Mouse (Mus musculus) cerebellum, adult 2 months (tissue): ENCODE measurements at regions not wholly inside any gene's neighbourhood (a gene's known extent, or its start where the extent isn't known, plus 50 kb on each side); places are given as distances from the start of the nearest gene placed in this dataset.

Experiments
- DNase-seq, 2 experiments: peaks; one replicate each; pipeline ENCODE4 v3.0.0; 2021
- H3K27ac ChIP-seq: fragments of 200-500 bp; 2 replicates; pipeline ENCODE4 v1.5.1; 2012; ENCODE audit warnings: low read length, control low read depth, inconsistent platforms; ENCODE audit not compliant: insufficient read depth
- H3K27me3 ChIP-seq: fragments of 200-500 bp; 2 replicates; pipeline ENCODE4 v1.6.1; 2012; ENCODE audit warnings: inconsistent platforms, mild to moderate bottlenecking, low read length, moderate library complexity; ENCODE audit not compliant: control insufficient read depth, insufficient read depth
- H3K4me1 ChIP-seq: fragments of 200-500 bp; 2 replicates; pipeline ENCODE4 v1.6.1; 2011; ENCODE audit warnings: low read length; ENCODE audit not compliant: control insufficient read depth, insufficient read depth
- H3K4me3 ChIP-seq: fragments of 200-500 bp; replicated peaks from 2 replicates; pipeline ENCODE3; 2011; ENCODE audit warnings: mild to moderate bottlenecking, low read depth, low read length, control low read depth; ENCODE audit not compliant: insufficient read depth
- CTCF ChIP-seq: fragments of 200-500 bp; IDR thresholded peaks from 2 replicates; pipeline ENCODE4 v1.5.1; 2011; ENCODE audit warnings: low read depth, mild to moderate bottlenecking, control low read depth, low read length, moderate library complexity, borderline replicate concordance; ENCODE audit not compliant: insufficient read depth
- POLR2A ChIP-seq: fragments of 200-500 bp; IDR thresholded peaks from 2 replicates; pipeline ENCODE4 v1.6.1; 2011; ENCODE audit warnings: low read length, control low read depth, borderline replicate concordance; ENCODE audit not compliant: insufficient read depth
- WGBS: fragments of 180-500 bp; shearing (Covaris S2); methylation state at CpG from one replicate; pipeline ENCODE4 v1.1.7; 2018; 5-methylcytosine and 5-hydroxymethylcytosine counted together

GRCm38 (mm10) chr2:71628821-71629220 is 82.3 kb upstream of the Dlx2 start:
- TF ChIP-seq POLR2A (no peak), CTCF (no peak)
- WGBS, result 51% methylated on average over 7 of the region's 7 CpGs

DNA sequence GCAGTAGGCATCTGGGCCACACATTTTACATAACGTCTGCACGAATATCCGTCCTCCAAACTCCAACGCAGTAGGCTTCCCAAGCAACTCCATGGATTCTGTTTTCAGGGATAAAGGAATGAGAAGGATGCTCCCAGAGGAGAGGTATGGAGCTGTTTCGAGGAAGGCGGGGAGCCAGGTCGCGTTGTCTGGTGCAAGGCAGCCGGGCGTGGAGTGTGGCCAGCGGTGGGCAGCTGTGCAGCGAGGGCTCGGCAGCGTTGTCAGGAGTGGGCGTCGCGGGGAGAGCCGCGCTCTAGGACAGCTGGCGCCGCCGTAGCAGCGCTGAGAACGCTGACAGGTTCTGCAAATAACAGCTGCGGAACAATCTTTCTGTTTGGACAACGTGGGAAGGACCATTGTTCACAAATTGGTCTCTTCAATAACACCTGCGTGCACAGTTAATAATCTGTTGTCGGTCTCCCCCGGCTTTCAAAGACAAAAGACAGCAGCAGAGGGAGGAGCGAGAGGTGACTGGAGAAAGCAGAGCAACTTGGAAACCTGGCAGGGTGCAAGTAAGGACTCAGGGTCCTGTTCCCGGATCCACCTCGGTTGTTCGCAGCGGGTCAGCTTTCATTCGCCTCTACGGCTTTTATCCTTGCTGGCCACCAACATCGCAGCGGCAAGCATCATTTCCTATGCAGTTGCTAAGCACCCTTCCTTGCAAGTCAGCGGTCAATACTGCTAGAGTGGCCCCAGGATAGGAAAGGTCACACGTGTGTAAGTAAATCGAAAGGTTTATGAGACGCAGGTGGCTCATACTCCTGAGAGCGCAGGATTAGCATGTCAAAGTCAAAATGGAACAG is 83.0 kb upstream of the Dlx2 start:
- H3K27me3 ChIP-seq, result no peaks in the 10 kb centered on the region; the same call in 1 of the 2 replicates
- WGBS, result 2% methylated on average over 43 of the region's 43 CpGs
- TF ChIP-seq CTCF (no peak), POLR2A (no peak)
- no peak overlapping the region for H3K27ac ChIP-seq
- DNase-seq, result peak; percentile 6 to 15
- peak overlapping the region; percentile 17 for H3K4me3 ChIP-seq
- H3K4me1 ChIP-seq, result 0 out of 2 replicates have a peak, but pooled peaks cover 4% of the 10 kb centered on the region

More at GRCm38 (mm10) chr2:71628821-71629220, 82.3 kb upstream of the Dlx2 start:
- DNase-seq, result peak in 1 of 2 experiments; percentile 11
- H3K27me3 ChIP-seq, result no peaks in the 10 kb centered on the region; the same call in 1 of the 2 replicates
- H3K4me1 ChIP-seq, result 0 out of 2 replicates have a peak, but pooled peaks cover 4% of the 10 kb centered on the region
- no peak overlapping the region for H3K4me3 ChIP-seq
- no peak overlapping the region for H3K27ac ChIP-seq

DNA sequence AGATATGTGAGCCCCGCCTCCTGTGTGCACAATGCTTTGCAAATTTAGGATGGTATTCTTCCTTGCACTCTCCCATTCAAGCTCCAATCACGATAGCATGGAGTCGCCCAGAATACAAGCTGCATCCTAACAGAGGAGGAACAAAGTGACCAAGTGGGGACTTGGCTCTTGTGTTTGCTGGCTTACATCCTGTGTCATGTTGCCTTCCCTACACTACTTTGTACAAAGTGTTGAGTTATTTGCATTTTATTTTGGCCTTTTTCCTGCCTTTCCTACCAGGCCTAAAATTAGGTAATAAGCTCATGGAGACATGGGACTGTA is 83.5 kb upstream of the Dlx2 start:
- H3K4me3 ChIP-seq, result no peak overlapping the region
- DNase-seq, result no peak
- H3K27me3 ChIP-seq, result no peaks in the 10 kb centered on the region; the same call in 1 of the 2 replicates
- TF ChIP-seq POLR2A (no peak), CTCF (no peak)
- 43% methylated on average over 3 of the region's 3 CpGs for WGBS
- H3K4me1 ChIP-seq, result 0 out of 2 replicates have a peak, but pooled peaks cover 4% of the 10 kb centered on the region
- no peak overlapping the region for H3K27ac ChIP-seq

GRCm38 (mm10) chr2:71633471-71633870 is 86.9 kb upstream of the Dlx2 start:
- H3K27me3 ChIP-seq, result no peaks in the 10 kb centered on the region; the same call in 1 of the 2 replicates
- no peak for DNase-seq
- H3K4me3 ChIP-seq, result no peak overlapping the region
- 81% methylated on average over 6 of the region's 6 CpGs for WGBS
- H3K4me1 ChIP-seq, result 0 out of 2 replicates have a peak, but pooled peaks cover 4% of the 10 kb centered on the region
- H3K27ac ChIP-seq, result no peak overlapping the region
- TF ChIP-seq POLR2A (no peak), CTCF (no peak)

GRCm38 (mm10) chr2:71634471-71634870 is 87.9 kb upstream of the Dlx2 start:
- WGBS, result 84% methylated on average over 3 of the region's 3 CpGs
- H3K27ac ChIP-seq, result no peak overlapping the region
- TF ChIP-seq CTCF, result no peak
- no peak for TF ChIP-seq POLR2A

DNA sequence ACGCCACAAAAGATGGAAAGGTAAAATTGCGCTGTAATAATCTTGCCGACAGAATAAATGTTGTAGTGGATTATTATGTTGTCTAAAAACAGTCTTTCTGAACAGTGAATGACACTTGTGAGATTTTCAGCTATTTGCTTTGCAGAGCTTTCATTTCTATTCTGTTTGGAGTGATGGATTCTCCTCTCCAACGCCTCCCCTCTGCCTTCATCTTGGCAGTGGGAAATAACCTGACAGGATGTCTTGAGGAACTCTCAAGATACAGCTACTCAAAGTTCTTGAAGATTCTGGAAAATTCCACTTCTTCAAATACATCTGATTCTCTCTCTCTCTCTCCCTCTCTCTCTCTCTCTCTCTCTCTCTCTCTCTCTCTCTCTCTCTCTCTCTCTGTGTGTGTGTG is 89.6 kb upstream of the Dlx2 start:
- H3K27ac ChIP-seq, result no peak overlapping the region
- 80% methylated on average over 4 of the region's 4 CpGs for WGBS
- TF ChIP-seq POLR2A, result no peak
- TF ChIP-seq CTCF, result no peak

More at GRCm38 (mm10) chr2:71634471-71634870, 87.9 kb upstream of the Dlx2 start:
- DNase-seq, result no peak
- Histone ChIP-seq H3K27me3 (no peaks in the 10 kb centered on the region; the same call in 1 of the 2 replicates), H3K4me1 (no peaks in the 10 kb centered on the region), H3K4me3 (no peak overlapping the region)

GRCm38 (mm10) chr2:71636590-71636989 is 90.0 kb upstream of the Dlx2 start:
- no peak for TF ChIP-seq POLR2A
- TF ChIP-seq CTCF, result no peak
- H3K27ac ChIP-seq, result no peak overlapping the region
- no peaks in the 10 kb centered on the region for H3K4me1 ChIP-seq
- H3K4me3 ChIP-seq, result no peak overlapping the region
- 42% methylated on average over 4 of the region's 4 CpGs for WGBS
- H3K27me3 ChIP-seq, result no peaks in the 10 kb centered on the region; the same call in 1 of the 2 replicates
- DNase-seq, result no peak

More for the DNA sequence above, 89.6 kb upstream of the Dlx2 start:
- no peak for DNase-seq
- Histone ChIP-seq H3K4me3 (no peak overlapping the region), H3K27me3 (no peaks in the 10 kb centered on the region; the same call in 1 of the 2 replicates), H3K4me1 (no peaks in the 10 kb centered on the region)

- Histone ChIP-seq H3K4me3 (no peak overlapping the region), H3K27ac (no peak overlapping the region), H3K4me1 (no peaks in the 10 kb centered on the region), H3K27me3 (no peaks in the 10 kb centered on the region; the same call in 1 of the 2 replicates)
- DNase-seq, result no peak
- TF ChIP-seq POLR2A, result no peak
- no peak for TF ChIP-seq CTCF
- 78% methylated on average over 5 of the region's 5 CpGs for WGBS
Measured at GRCm38 (mm10) chr2:71640251-71640650, 93.7 kb upstream of the Dlx2 start.
